8 mouse cellular contexts compared by ENCODE assay signal in the genomic region with DNA sequence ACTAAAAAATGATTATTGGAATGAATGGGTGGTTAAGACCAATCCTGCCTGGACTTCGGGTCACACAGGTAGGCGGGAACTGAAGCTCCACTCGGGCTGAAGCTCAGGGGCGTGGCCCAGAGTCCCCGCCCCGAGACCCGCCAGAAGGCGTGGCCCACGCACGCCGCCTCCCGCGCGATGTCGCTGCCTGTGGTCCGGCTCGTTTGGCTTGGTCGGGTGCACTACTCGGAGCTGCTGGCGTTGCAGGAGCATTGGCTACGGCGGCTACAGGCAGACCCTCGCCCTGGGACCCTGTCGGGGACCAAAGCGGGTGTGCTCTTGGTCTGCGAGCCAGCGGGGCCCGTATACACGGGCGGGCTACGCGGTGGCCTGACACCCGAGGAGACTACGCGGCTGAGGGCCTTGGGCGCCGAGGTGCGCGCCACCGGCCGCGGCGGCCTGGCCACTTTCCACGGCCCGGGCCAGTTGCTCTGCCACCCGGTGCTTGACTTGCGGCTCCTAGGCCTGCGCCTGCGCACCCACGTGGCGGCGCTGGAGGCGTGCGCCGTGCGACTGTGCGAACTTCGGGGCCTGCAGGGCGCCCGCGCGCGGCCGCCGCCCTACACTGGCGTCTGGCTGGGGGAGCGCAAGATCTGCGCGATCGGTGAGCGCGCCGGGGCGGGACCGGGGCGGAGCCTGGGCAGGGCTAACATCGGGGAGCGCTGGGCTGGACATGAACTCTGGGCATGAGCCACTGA. TPM values are rescaled to one million over a fixed set of nuclear protein-coding genes. Genes with fewer than 3 reads are reported as not detected.
A peak's percentile ranks its signal among the peaks of the same experiment; 100 is the strongest.
DNase-seq lines count a peak whose midpoint lies in the region; ATAC-seq lines count a peak whose summit lies in the region.

TSS of gene Lipt2 (plus strand) at position 173 of the 737 bp plus-strand sequence.

- peaks cover 7% of the 10 kb centered on the region for H3K4me1 ChIP-seq in hindbrain, embryonic 15.5 days (replicated peaks)

- under 1% methylated on average over 78 of the region's 78 CpGs for WGBS in hindbrain, embryonic 15.5 days

- peak within 1 kb of the TSS; percentile 65 for H3K4me3 ChIP-seq in hindbrain, embryonic 15.5 days

- DNase-seq in R1 (ENCODE audit: low read depth, low spot score), result peak; percentile 88
- peak; percentile 93 to 95 for DNase-seq in cerebellum, postnatal 25 days
- DNase-seq in frontal cortex, postnatal 36 days (ENCODE audit: low spot score in 2 of 2), result peak; percentile 89 to 92
- peak; percentile 85 for DNase-seq in left cerebral cortex, adult 11 months (ENCODE audit: low spot score)
- peak; percentile 94 to 97 for DNase-seq in lung, postnatal 4 days
- peak; percentile 78 for DNase-seq in retina, postnatal 7 days (ENCODE audit: low read depth, low spot score)
- peak; percentile 93 for DNase-seq in urinary bladder, adult 2 months (ENCODE audit: low spot score)

- peak within 1 kb of the TSS; percentile 83 for H3K9ac ChIP-seq in hindbrain, embryonic 15.5 days

- no peaks in the 10 kb centered on the region for H3K9me3 ChIP-seq in hindbrain, embryonic 15.5 days

- peak within 1 kb of the TSS; percentile 65 for H3K4me2 ChIP-seq in hindbrain, embryonic 15.5 days

- no peaks in the 10 kb centered on the region for H3K27me3 ChIP-seq in hindbrain, embryonic 15.5 days

- peak; percentile 98 for ATAC-seq in hindbrain, embryonic 15.5 days (ENCODE audit: low FRiP score, low read depth)

- H3K27ac ChIP-seq in hindbrain, embryonic 15.5 days (replicated peaks), result peak within 1 kb of the TSS; percentile 89

- no peaks in the 10 kb centered on the region for H3K36me3 ChIP-seq in hindbrain, embryonic 15.5 days

RNA-seq across cellular contexts. Expression of gene Lipt2, which starts in this region (rescaled TPM):
- 16.8 and 19.6 TPM in 2 replicates for polyA plus RNA-seq in hindbrain, embryonic 15.5 days (2015; fragmentation: Nextera tagmentation; extraction: Ambion mirVana)
- polyA plus RNA-seq in urinary bladder, adult 2 months (2012; rRNA removed), result 5.2 and 6.8 TPM in 2 replicates

Comparison
In these comparisons a context has a peak if more than half of its experiments do, and no peak if none do; other contexts are left out.
1. Peak in every context shown above with its lines: DNase-seq, ATAC-seq, H3K4me3 ChIP-seq and H3K27ac ChIP-seq.